Mouse (Mus musculus) forebrain, embryonic 12.5 days (tissue): ENCODE measurements around the gene Slc25a39. TPM values are rescaled to one million over a fixed set of nuclear protein-coding genes. Genes with fewer than 3 reads are reported as not detected.
"Not testable (repeated sequence)": the region's sequence is repeated elsewhere in the genome, so short reads cannot be mapped to it uniquely, and the experiment has no call there.

Source experiments
- ATAC-seq: fragments of 200-750 bp; cut with Nextera tagmentation; 2 replicates; pipeline ENCODE4 v1.8.0; 2017; ENCODE audit warnings: moderate TSS enrichment; ENCODE audit not compliant: low FRiP score
- H3K27ac ChIP-seq: fragments of 300-500 bp; sonication (generic); 2 replicates; pipeline ENCODE4 v1.5.1; 2016; ENCODE audit warnings: mild to moderate bottlenecking
- H3K27me3 ChIP-seq: fragments of 300-500 bp; sonication (generic); 2 replicates; pipeline ENCODE4 v1.6.1; 2016; ENCODE audit warnings: mild to moderate bottlenecking
- H3K36me3 ChIP-seq: fragments of 300-500 bp; sonication (generic); replicated peaks from 2 replicates; pipeline ENCODE4 v1.6.1; 2016; ENCODE audit warnings: mild to moderate bottlenecking
- H3K4me1 ChIP-seq: fragments of 300-500 bp; sonication (generic); 2 replicates; pipeline ENCODE4 v1.6.1; 2016
- H3K4me2 ChIP-seq: fragments of 300-500 bp; sonication (generic); 2 replicates; pipeline ENCODE4 v1.6.1; 2016; ENCODE audit warnings: mild to moderate bottlenecking, moderate library complexity
- H3K4me3 ChIP-seq: fragments of 300-500 bp; sonication (generic); replicated peaks from 2 replicates; pipeline ENCODE4 v1.5.1; 2016; ENCODE audit warnings: mild to moderate bottlenecking
- H3K9ac ChIP-seq: fragments of 300-500 bp; sonication (generic); 2 replicates; pipeline ENCODE4 v1.6.1; 2016; ENCODE audit warnings: mild to moderate bottlenecking
- H3K9me3 ChIP-seq: fragments of 300-500 bp; sonication (generic); 2 replicates; pipeline ENCODE4 v1.6.1; 2016
- WGBS: fragments of 180-500 bp; shearing (Covaris S2); methylation state at CpG from one replicate; pipeline ENCODE4 v1.1.7; 2016; 5-methylcytosine and 5-hydroxymethylcytosine counted together
- polyA plus RNA-seq: library from polyadenylated mRNA; unstranded; fragments of >200 nt; fragmentation: Nextera tagmentation; extraction: Ambion mirVana; gene quantifications from 2 replicates; pipeline ENCODE4 v1.2.1, GENCODE M21; 2016

Gene Slc25a39
- polyA plus RNA-seq, 1 experiment from 2014 or later: 173 TPM

DNA sequence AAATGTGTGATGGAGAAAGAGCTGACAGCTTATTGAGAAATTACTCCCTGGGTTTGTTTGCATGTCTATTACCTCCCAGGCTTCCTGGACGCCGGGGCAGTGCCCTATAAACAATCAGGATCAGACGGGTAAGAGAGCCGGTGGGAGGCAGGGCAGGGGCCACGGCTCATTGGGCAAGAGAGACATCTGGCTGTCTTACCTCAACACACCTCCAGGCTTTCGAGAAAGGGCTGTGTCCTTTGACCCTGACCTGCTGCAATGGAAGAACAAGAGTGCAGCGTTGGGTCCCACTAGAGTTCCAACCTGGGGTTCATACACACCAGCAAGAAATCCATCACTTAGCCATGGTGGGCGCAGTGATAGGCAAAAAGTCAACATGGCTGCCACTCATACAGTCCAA is 13.8 kb upstream of the Slc25a39 start:
- no peak overlapping the region for H3K27ac ChIP-seq
- H3K4me2 ChIP-seq: no peak overlapping the region
- WGBS: 75% methylated on average over 8 of the region's 8 CpGs
- H3K36me3 ChIP-seq: no peaks in the 10 kb centered on the region
- H3K27me3 ChIP-seq: peaks cover 13% of the 10 kb centered on the region; the same call in 1 of the 2 replicates
- H3K4me3 ChIP-seq: no peak overlapping the region
- no peaks in the 10 kb centered on the region for H3K9me3 ChIP-seq
- H3K9ac ChIP-seq: no peak overlapping the region
- ATAC-seq: no peak
- H3K4me1 ChIP-seq: no peaks in the 10 kb centered on the region

DNA sequence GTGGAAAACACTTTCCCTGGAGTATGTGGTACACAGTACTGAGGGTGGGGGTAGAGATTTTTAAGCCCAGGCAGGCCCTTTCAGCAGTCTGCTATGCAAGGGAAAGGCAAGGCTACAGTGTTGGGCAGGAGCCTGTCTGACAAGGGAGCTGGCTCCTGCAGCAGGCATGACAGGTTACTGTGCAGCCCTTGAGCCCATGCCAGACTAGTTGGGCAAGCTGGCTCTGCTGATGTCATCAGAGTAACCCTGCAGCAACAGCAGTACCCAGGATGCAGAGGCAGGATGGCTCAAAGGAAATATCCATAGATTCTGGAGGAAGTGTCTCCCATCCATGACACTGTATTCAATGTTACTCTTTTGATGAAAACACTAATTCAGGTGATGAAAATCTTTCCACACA is 11.1 kb upstream of the Slc25a39 start:
- H3K4me3 ChIP-seq: no peak overlapping the region
- H3K4me2 ChIP-seq: no peak overlapping the region
- no peak overlapping the region for H3K27ac ChIP-seq
- no peaks in the 10 kb centered on the region for H3K36me3 ChIP-seq
- no peaks in the 10 kb centered on the region for H3K9me3 ChIP-seq
- H3K9ac ChIP-seq: no peak overlapping the region
- no peak for ATAC-seq
- H3K27me3 ChIP-seq: peaks cover 7% of the 10 kb centered on the region; the same call in 1 of the 2 replicates
- no peaks in the 10 kb centered on the region for H3K4me1 ChIP-seq

DNA sequence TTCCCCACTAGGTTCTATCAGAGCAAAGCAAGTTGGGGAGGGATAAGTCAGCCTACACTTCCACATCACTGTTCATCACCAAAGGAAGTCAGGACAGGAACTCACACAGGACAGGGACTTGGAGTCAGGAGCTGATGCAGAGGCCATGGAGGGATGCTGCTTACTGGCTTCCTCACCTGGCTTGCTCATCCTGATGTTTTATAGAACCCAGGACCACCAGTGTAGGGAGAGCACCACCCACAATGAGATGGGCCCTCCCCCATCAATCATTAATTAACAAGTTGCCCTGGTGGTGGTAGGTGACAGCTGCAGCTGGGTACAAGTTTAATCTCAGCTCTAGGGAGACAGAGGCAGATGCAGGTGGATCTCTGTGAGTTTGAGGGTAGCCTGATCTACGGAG is 9.4 kb upstream of the Slc25a39 start:
- H3K9ac ChIP-seq: no peak overlapping the region
- H3K4me3 ChIP-seq: no peak overlapping the region
- WGBS: 74% methylated on average over 1 of the region's 1 CpGs
- no peak overlapping the region for H3K4me2 ChIP-seq
- no peaks in the 10 kb centered on the region for H3K4me1 ChIP-seq
- no peaks in the 10 kb centered on the region for H3K36me3 ChIP-seq
- peaks cover 5% of the 10 kb centered on the region; the same call in 1 of the 2 replicates for H3K27me3 ChIP-seq
- no peak for ATAC-seq
- H3K9me3 ChIP-seq: no peaks in the 10 kb centered on the region
- H3K27ac ChIP-seq: no peak overlapping the region

DNA sequence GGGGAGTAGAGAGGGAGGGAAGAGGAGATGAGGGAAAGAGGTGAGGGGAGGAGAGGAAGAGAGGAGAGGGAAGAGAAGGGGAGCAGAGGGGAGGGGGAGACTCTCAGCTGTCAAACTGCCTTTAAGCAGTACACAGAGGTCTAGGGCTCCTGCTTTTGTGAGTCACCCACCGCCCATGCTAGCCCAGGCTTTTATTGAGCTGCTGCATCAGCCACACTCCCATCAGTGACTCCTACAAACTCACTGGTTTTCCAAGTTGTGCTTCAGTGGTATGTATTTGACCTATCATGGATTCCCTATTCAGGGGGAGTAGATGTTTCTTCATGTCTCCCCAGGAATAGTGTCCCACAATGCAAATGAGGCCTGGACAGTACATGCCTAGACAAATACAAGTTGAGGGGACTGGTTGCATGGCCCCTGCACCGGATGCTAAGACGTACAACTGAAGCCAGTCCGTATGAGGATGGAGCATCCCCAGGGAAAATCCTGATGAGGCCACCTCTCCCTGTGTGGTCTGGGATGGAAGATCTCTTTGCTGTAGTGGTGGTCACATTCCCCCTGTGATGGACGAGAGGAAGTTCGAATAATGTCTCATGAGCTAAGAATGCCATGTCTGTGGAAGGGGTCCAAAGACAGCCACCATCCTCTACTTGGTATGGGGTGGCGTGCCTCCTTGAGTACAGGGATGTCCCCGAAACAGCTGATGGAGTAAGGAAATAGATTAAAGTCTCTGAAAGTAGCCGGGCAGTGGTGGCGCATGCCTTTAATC is 7.5 kb upstream of the Slc25a39 start:
- WGBS: 75% methylated on average over 10 of the region's 10 CpGs
- ATAC-seq: no peak

DNA sequence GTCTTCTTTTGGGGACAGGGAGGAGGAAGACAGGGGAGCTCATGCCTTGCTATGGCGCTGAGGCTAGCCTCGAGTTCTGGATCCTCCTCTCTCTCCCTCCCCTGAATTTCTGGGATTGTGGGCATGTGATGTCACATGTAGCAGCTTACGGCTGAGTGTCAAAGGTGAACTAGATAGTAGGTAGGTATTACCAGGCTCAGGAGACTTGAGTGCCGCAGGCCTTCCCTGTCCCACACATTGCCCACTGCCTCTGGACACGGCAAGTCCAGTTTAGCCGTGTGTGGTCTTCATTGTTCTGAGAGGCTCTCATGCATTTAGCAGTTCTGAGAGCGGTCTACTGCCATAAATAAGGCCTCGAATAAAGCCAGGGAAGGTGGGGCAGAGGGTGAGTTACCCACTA is 5.3 kb upstream of the Slc25a39 start:
- Histone ChIP-seq H3K9me3 (no peaks in the 10 kb centered on the region), H3K4me3 (no peak overlapping the region), H3K27me3 (no peaks in the 10 kb centered on the region), H3K9ac (no peak overlapping the region), H3K36me3 (no peaks in the 10 kb centered on the region), H3K4me2 (no peak overlapping the region), H3K4me1 (peaks cover 10% of the 10 kb centered on the region), H3K27ac (no peak overlapping the region)
- 77% methylated on average over 8 of the region's 8 CpGs for WGBS
- ATAC-seq: no peak

More for the DNA sequence above, 7.5 kb upstream of the Slc25a39 start:
- no peak overlapping the region for H3K9ac ChIP-seq
- no peak overlapping the region for H3K27ac ChIP-seq
- 0 out of 2 replicates have a peak, but pooled peaks cover 2% of the 10 kb centered on the region for H3K4me1 ChIP-seq
- H3K4me2 ChIP-seq: no peak overlapping the region
- no peaks in the 10 kb centered on the region for H3K27me3 ChIP-seq
- no peak overlapping the region for H3K4me3 ChIP-seq
- H3K9me3 ChIP-seq: no peaks in the 10 kb centered on the region
- H3K36me3 ChIP-seq: no peaks in the 10 kb centered on the region

DNA sequence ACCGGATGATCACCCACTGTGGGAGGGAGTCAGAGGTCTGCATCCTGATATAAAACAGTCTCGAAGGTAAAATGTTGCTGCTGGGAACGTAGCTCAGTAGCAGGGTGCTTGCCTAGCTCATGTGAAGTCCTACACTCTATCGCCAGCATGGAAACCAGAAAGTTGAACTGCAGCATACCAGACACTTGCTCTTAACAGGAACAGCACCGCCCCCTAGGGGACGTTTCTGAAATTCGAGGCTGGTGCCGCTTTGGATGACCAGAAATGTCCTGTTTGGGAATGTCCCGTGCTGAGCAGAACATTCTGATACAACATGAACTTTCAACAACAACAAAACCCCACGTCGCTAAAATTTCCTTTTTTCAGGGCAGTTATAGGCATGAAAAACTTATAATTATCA is 4.0 kb upstream of the Slc25a39 start:
- Histone ChIP-seq H3K9ac (no peak overlapping the region), H3K4me2 (no peak overlapping the region), H3K9me3 (no peaks in the 10 kb centered on the region), H3K4me3 (no peak overlapping the region), H3K4me1 (peaks cover 18% of the 10 kb centered on the region), H3K36me3 (no peaks in the 10 kb centered on the region), H3K27ac (no peak overlapping the region), H3K27me3 (no peaks in the 10 kb centered on the region)
- ATAC-seq: no peak
- 8% methylated on average over 11 of the region's 11 CpGs for WGBS

DNA sequence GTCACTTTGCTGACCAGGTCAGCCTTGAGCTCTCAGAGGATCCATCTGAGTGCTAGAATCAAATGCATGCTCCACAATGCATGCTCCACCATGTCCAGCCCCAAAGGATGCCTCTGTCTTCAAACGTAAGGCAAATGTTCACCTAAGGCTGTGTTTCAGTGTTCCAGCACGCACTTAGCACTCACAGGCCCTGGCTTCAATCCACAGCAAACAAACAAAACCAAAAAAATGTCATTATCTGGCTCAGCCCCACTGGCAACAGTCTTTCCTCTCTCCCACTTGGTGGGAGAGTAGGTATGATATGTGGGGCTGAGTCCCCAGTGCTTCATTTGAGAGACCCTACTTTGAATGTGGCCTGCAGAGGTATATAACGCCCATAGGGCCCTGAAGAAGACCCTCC is 3.3 kb upstream of the Slc25a39 start:
- Histone ChIP-seq H3K9me3 (no peaks in the 10 kb centered on the region), H3K36me3 (no peaks in the 10 kb centered on the region), H3K4me2 (no peak overlapping the region), H3K4me1 (peaks cover 25% of the 10 kb centered on the region), H3K4me3 (no peak overlapping the region), H3K27ac (no peak overlapping the region), H3K9ac (no peak overlapping the region), H3K27me3 (no peaks in the 10 kb centered on the region)
- WGBS: 80% methylated on average over 3 of the region's 3 CpGs
- ATAC-seq: no peak

DNA sequence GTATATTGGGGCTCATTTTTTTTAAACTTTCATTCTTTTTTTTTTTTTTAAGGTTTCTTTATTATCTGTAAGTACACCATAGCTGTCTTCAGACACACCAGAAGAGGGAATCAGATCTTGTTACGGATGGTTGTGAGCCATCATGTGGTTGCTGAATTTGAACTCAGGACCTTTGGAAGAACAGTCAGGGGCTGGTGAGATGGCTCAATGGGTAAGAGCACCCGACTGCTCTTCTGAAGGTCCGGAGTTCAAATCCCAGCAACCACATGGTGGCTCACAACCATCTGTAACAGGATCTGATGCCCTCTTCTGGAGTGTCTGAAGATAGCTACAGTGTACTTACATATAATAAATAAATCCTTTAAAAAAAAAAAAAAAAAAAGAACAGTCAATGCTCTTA is 2.6 kb upstream of the Slc25a39 start:
- not testable (repeated sequence) for H3K36me3 ChIP-seq, H3K9me3 ChIP-seq, H3K4me3 ChIP-seq, H3K27me3 ChIP-seq, H3K27ac ChIP-seq, H3K4me2 ChIP-seq, H3K9ac ChIP-seq, ATAC-seq
- H3K4me1 ChIP-seq: peaks cover 32% of the 10 kb centered on the region
- 97% methylated on average over 3 of the region's 3 CpGs for WGBS

DNA sequence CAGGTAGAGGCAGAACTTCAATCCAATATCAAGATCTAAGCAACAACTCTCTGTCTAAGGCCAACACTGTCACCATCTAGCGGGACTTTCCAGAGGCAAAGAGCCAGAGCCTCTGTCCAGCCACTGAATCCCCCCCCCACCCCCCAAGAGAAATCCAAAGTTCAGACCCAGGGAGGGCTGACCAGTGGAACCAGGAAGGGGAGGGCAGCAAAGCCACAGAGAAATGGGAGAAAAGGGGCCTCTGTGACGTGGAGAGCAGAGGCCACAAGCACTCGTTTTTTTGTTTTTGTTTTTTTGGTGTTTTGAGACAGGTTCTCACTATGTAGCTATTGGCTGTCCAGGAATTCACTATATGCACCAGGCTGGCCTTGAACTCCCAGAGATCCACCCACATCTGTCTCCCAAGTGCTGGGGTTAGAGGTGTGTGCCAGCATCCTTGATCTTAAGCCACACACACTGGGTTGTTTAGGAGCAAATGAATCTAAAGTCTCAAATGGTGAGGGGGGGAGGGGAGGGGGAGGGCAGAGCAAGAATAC is 2.1 kb upstream of the Slc25a39 start:
- H3K4me3 ChIP-seq: no peak overlapping the region
- peaks cover under 1% of the 10 kb centered on the region; the same call in 1 of the 2 replicates for H3K36me3 ChIP-seq
- no peak overlapping the region for H3K9ac ChIP-seq
- H3K27ac ChIP-seq: no peak overlapping the region
- H3K4me1 ChIP-seq: peaks cover 37% of the 10 kb centered on the region
- no peaks in the 10 kb centered on the region for H3K9me3 ChIP-seq
- H3K27me3 ChIP-seq: no peaks in the 10 kb centered on the region
- no peak for ATAC-seq
- WGBS: 75% methylated on average over 3 of the region's 3 CpGs
- H3K4me2 ChIP-seq: no peak overlapping the region

DNA sequence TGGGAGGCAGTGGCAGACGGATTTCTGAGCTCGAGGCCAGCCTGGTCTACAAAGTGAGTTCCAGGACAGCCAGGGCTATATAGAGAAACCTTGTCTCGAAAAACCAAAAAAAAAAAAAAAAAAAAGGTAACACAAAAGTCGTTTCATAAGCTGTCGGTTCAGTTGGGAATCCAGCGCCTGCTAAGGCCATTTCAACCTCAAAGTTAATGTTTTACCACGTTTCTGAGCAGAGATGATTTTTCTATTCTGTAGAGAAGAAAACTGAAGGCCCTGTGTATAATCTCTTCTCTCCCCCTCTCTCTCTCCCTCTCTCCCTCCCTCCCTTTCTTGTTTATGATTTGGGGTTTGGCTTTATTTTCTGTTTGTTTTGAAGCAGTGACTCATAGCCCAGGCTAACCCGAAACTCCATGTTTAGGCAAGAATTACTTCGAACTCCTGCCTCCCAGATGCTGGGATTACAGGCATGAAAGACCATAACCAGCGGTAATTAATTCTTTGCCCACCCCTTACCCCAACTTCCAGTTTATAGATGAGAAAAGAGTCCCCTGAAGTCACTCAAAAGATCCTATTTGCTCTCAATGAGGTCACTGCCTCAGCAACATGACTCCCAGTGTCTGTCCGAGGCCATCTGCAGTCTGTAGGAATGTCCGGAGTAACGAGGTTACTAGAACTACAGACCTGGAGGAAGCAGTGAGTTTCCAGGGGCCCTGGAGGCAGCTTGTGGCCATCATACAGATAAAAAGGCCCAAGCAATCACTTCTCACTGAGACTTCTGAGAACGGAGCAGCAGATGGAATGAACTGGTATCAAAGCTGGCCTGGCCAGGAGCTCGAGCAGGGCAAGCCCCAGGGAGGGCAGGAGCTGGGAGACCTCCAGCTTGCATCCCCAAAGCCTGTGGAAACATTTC is 1.4 kb upstream of the Slc25a39 start:
- Histone ChIP-seq H3K4me3 (peak overlapping the region; percentile 80), H3K4me2 (peak overlapping the region; percentile 85), H3K27me3 (no peaks in the 10 kb centered on the region), H3K27ac (peak overlapping the region; percentile 74), H3K4me1 (peaks cover 42% of the 10 kb centered on the region), H3K9ac (0 out of 2 replicates have a peak overlapping the region, but pooled peaks have one; percentile 87), H3K36me3 (peaks cover 8% of the 10 kb centered on the region), H3K9me3 (no peaks in the 10 kb centered on the region)
- no peak for ATAC-seq
- WGBS: 40% methylated on average over 15 of the region's 15 CpGs

DNA sequence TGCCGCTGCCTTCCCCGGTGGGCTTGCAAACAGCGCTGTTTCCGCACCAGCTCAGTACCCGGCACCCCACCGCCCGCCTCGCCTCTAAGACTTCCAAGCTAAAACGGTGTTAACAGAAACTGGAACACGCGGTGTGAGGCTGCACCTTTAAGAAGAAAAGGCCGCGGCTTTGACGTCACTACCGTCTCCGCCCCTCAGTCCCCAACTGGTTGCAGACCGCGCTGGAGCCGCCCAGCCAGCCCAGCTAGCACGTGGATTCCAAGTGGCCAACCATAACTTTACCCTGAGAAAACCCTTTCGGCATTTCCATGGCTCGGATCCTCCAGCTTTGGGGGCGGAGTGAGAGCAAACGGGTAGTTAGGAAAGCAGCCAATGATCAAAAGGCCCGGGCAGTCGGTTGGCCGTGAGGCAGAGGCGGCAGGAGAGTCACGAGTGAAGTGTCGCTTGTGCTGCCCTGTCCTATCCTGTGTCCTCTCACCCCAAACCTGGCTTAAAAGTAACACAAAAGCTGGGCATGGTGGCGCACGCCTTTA is 664 bp upstream of the Slc25a39 start:
- H3K4me1 ChIP-seq: peaks cover 42% of the 10 kb centered on the region

More for the DNA sequence above, 664 bp upstream of the Slc25a39 start:
- Histone ChIP-seq H3K9ac (0 out of 2 replicates have a peak overlapping the region, but pooled peaks have one; percentile 87), H3K27ac (peak overlapping the region; percentile 80), H3K4me2 (peak overlapping the region; percentile 85), H3K4me3 (peak overlapping the region; percentile 80), H3K36me3 (peaks cover 15% of the 10 kb centered on the region), H3K9me3 (no peaks in the 10 kb centered on the region), H3K27me3 (no peaks in the 10 kb centered on the region)
- under 1% methylated on average over 32 of the region's 32 CpGs for WGBS
- ATAC-seq: peak; percentile 89
